Mouse (Mus musculus): ENCODE measurements around the gene Sh3tc1.

The Sh3tc1 gene

DNA sequence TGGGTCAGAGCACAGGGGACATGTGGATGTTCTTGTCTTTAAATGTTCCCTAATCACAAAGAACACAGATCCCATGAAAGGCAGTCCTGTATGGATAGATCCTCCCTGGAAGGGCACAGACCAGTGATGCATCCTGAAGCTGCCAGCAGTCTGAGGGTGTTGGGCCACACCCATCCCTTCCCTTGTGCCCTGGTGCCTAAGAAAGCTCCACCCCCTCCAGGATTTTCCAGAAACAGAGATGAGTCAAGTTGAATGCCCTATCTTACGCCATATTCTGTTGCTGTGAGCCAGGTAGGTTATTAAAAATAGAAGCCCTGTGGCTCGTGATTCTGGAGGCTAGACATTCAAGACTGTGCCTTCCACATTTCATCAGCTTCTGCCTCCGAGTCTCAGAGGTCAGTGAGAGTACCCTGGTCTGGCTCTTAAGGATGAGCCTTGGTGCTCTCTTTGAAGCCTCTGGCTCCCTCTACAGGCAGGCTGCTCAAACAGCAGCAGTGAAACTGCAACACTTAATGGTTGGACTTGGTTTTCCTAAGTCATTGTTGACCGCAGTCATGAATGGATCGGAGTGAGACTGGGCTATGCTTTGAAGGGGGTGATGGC is 15.4 kb upstream of the Sh3tc1 start:
- no peak for DNase-seq (ENCODE audit: low spot score in 2 of 2)

- no peak for DNase-seq (ENCODE audit: low spot score in 2 of 2)
Measured at GRCm38 (mm10) chr5:35751016-35751415, 11.2 kb upstream of the Sh3tc1 start.

- no peak for DNase-seq (ENCODE audit: low spot score in 2 of 2)
Measured at GRCm38 (mm10) chr5:35750026-35750425, 10.2 kb upstream of the Sh3tc1 start.

- no peak for DNase-seq (ENCODE audit: low spot score in 2 of 2)
Measured at GRCm38 (mm10) chr5:35749416-35749815, 9.6 kb upstream of the Sh3tc1 start.

DNA sequence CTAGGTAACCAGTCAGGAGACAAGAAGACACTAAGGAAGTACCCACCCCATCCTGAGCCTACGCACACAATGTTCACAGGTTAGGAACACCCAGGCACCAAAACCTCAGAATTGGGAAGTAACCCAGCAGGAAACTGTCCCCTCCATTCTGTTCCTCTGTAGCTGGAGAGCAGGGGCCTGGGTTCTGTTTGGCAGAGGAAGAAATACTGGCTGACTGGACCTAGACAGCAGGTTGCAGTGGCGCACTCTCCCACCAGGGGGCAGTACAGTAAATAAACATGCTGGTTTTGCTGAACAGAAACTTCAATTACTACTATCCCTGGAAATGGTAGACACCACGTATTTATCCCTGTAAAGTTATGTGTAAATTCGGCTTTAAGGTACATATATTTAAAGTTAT is 7.1 kb upstream of the Sh3tc1 start:
- peak in 1 of 2 experiments; percentile 70 for DNase-seq (ENCODE audit: low spot score in 2 of 2)

- DNase-seq (ENCODE audit: low spot score in 2 of 2) = no peak
Measured at GRCm38 (mm10) chr5:35745406-35745805, 5.6 kb upstream of the Sh3tc1 start.

- no peak for DNase-seq (ENCODE audit: low spot score in 2 of 2)
Measured at GRCm38 (mm10) chr5:35743990-35744722, 4.4 kb upstream of the Sh3tc1 start.

- no peak for DNase-seq (ENCODE audit: low spot score in 2 of 2)
Measured at GRCm38 (mm10) chr5:35743238-35743951, 3.6 kb upstream of the Sh3tc1 start.

- no peak for DNase-seq (ENCODE audit: low spot score in 2 of 2)
Measured at GRCm38 (mm10) chr5:35741225-35741820, 1.5 kb upstream of the Sh3tc1 start.

- DNase-seq (ENCODE audit: low spot score in 2 of 2) = no peak
Measured at GRCm38 (mm10) chr5:35740716-35741115, 929 bp upstream of the Sh3tc1 start.

- no peak for DNase-seq (ENCODE audit: low spot score in 2 of 2)
Measured at GRCm38 (mm10) chr5:35739005-35739404, 782 bp downstream of the Sh3tc1 start.

DNA sequence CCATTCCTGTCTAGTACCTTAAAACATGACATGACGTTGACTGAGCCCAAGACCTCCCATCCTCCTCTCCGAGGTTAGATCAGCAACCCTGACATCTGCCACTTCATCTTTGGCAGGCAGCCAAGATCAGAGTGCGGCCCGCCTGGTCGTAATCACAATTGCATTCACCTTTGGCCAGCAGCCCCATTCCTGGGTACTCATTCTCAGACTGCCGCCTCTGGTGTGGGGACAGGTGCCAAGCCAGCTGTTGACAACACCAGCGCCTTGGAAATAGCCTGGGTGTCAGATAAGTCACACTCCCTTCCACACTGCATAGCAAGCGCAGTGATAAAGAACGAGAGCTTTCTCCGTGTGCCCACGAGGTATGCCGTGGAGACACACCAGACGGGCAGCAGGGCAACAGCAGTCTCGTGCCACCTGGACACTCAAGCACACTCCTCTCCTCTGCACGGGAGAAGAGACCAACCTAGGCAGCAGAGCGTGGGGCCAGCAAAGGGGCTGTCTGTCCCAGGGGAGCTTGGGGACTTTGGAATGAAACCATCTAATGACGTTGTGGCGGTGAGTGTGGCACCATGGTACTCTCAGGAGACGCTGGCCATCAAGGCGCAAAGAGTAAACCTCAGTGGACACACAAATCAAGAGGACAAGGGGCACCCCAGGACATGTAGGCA is 2.4 kb downstream of the Sh3tc1 start:
- no peak for DNase-seq (ENCODE audit: low spot score in 2 of 2)

- DNase-seq (ENCODE audit: low spot score in 2 of 2) = no peak
Measured at GRCm38 (mm10) chr5:35733523-35733922, 6.3 kb downstream of the Sh3tc1 start.

DNA sequence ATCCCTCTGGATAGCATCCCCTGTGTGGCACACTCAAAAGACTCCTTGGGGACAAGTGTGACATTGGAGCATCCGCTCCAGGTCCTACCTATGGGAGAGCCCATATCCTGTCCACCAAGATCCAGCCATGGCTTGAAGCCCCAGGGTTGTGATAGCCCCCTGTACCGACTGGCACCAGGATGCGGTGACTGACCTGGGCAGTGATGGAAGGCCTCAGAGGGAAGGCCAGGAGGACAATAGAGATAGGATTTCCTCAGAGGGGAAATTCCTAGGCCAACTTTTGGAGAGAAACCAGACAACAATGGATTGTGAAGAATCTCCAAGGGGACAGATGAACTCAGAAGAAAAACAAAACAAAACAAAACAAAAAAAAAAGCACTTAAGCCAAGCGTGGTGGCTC is 8.8 kb downstream of the Sh3tc1 start:
- no peak for DNase-seq (ENCODE audit: low spot score in 2 of 2)

GRCm38 (mm10) chr5:35730552-35730951 is 9.2 kb downstream of the Sh3tc1 start:
- DNase-seq (ENCODE audit: low spot score in 2 of 2) = no peak

DNA sequence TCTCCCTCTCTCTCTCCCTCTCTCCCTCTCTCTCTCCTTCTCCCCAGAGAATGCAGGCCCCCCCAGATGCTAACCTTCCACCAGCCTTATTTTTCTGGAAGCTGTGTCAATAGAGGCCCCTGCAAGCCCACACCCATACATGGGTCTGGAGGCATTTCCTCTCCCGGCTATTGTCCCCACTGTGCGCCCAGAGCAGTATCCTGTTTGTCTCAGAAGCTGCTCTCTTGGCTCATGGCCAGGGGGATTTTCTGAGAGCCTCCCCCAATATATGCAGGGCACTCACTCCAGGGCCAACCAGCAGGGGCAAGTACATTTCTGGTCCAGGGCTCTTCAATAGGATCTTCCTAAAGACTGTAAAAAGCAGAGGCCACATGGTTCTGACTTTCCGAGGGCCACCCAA is 9.9 kb downstream of the Sh3tc1 start:
- DNase-seq (ENCODE audit: low spot score in 2 of 2) = peak in 1 of 2 experiments; percentile 27

DNA sequence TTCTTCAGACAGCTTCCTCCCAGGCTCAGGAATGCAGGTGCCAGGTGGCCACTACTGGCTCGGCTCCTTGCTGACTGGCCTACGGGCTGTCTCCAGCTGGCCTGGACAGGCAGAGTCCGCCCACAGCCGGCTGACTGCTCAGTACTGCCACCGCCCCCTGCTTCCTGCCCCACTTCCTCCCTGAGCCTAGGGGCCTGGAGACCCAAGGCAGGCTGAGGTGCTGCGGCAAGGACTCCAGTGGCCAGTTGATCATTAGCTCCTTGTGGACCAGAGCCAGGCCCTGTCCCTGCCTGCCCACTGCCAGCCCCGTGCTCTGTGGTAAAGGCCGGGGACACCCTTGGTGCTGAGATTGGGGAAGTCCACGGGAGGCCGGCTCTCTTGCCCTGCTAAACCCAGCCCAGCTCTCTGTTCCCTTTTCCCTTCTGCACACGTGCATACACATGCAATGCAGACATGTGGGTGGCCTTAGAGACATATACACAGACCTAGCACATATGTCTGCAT is 10.8 kb downstream of the Sh3tc1 start:
- peak; percentile 33 to 61 for DNase-seq (ENCODE audit: low spot score in 2 of 2)

GRCm38 (mm10) chr5:35728344-35728956 is 11.3 kb downstream of the Sh3tc1 start:
- DNase-seq (ENCODE audit: low spot score in 2 of 2) = no peak

DNA sequence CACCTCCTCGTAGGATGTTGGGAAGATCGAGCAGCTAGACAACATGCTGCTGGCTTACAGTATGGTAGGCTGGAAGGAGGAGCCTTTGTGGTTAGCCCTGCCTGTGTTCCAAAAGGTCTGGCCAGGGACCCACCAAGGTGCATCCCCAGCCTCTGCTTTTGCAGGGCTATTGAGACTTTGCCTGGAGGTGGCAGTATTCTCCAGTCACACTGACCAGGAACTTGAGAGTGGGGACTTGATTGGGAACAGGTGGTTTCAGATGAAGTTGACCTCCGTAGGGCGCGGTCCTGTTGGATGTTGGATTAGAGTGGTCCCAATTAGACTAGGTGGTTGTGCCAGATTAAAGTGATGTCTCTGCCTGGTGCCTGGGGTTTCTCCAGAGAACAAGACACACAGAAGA is 12.3 kb downstream of the Sh3tc1 start:
- no peak for DNase-seq (ENCODE audit: low spot score in 2 of 2)

DNA sequence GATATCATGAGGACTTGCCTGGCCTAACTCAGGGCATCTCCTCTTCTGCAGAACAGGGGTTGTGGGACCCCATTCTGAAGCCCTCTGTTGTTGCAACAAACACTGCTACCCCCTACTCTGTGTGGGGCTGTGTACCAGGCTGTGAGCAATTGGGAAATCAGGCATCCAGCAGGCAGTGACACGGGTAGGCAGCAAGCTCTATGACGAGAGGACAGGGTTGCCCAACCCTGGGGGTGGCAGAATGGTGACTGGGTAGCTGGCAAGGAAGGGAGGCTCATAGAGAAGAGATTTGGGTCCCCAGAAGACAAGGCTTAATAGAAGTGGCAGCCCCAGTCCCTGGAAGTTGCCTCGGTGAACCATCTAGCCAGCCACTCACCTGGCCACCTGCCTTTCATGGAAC is 13.9 kb downstream of the Sh3tc1 start:
- DNase-seq (ENCODE audit: low spot score in 2 of 2) = no peak

- DNase-seq (ENCODE audit: low spot score in 2 of 2) = no peak
Measured at GRCm38 (mm10) chr5:35723900-35724299, 15.9 kb downstream of the Sh3tc1 start.
